Mouse (Mus musculus): Measurements from ENCODE around the gene Olr1.

Olr1 gene

DNA sequence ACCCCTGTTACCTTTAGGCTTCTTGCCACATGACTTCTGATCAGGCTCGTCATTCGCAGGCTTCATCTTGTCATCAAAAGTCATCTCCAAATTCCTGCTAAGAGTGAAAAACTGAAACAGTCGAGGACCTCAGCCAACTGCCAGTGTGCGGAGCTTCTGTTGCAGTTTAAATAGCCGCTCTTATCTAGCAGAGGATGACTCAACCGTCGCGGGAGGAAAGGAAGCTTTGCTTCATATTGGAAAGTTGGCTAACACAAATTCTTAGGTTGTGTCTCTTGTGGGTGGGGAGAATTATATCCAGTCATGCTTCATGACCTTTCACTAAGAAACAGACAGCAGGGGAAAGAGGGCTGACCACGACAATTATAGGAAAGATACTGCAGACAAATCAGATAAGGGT lies at the start of gene Olr1:
Gene Olr1 (minus strand): TSS at position 142 of the 400 bp plus-strand sequence.
- DNase-seq (ENCODE audit: extremely low spot score), result no peak

DNA sequence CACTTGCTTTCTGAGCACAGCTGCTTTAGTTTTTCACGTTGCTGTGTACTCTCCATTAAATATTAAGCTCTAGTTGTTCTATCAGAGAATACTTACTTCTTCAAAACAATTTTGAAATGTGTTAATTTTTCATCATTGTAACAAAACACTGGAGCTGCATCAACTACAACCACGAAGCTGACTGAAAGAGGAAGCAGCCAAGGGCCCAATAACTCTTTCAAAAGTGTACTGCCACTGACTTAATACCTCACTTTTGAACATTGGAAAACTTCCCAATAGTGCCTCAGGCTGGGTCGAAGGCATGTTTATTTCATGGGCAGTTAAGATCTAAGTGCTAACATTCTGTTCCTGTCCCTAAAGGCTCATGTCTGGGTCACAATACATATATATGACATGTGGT lies 41.0 kb upstream of the Olr1 start:
- DNase-seq (ENCODE audit: extremely low spot score), result no peak

DNA sequence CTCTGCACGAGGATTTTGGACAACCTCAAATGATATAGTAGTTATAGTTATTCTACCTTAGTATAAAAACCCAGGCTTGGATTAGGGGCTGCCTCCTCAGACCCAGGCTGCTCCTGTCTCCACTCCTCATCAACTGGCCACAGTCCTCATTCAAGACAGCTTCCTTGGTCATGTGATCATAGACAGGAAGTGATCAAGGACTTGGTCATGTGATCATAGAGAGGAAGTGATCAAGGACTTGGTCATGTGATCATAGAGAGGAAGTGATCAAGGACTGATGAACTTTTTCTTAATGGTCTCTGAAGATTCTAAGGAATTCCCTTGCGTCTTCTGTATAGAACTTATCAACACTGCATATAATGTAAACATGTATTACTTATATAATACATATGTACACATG lies 40.3 kb upstream of the Olr1 start:
- DNase-seq (ENCODE audit: extremely low spot score), result no peak

DNA sequence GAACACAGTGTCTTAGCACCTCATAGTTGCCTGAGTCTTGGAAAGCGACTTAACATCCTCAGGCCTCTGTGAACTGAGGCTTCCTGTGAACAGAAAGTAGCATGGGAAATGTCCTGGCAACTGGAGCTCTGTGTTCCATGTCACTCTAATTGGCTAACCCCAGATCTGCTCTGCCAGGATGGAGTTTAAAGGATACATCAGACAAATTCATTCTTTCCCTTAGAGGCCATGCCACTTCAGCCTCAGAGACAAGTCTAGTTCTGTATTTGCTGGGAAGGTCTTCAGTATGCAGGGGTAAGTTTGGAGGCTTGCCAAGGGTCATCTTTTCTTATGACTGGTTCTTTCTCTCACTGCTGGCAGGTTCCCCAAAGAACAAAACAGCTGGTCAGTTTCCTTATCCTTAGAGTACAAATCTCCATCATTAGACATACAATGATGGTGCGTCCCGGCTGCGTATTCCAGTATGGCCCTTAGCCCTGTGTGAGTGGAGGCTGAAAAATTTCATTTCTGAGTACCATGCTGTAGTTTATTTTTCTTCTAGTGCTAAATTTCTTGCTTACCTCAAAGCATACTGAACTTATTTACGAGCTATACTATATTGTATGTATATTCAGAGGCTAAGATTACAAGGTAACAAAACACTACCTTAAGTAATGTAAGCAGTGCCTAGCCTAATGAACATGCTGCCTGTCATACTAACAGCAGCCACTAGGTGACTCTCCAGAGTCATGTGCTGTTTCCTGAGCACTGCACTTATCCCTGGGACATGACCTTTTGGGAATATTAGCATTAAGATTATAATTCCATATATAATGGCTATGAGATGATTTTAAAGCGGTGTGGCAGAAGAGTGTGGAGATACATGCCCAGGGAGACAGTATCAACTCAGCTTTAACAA lies 37.0 kb upstream of the Olr1 start:
- DNase-seq (ENCODE audit: extremely low spot score), result peak; percentile 42

DNA sequence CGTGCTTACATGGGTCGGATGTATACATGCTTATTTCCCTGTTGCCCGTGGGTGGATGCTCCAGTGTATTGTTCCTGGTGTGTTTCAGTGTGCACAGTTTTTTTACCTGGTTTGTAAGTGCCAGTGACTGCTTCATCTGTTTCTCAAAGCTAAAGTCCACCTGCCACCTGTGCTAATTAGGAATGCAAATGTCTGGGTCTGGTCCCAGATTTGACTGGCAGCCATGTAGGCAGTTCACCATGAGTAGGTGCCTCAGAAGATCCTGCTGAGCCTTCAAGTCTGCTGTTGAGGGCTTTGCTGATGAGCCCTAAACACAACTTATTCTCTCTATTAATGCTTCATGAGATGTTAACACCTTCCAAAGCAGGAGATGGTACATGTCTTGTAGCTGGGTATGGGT lies 35.6 kb upstream of the Olr1 start:
- DNase-seq (ENCODE audit: extremely low spot score), result no peak

DNA sequence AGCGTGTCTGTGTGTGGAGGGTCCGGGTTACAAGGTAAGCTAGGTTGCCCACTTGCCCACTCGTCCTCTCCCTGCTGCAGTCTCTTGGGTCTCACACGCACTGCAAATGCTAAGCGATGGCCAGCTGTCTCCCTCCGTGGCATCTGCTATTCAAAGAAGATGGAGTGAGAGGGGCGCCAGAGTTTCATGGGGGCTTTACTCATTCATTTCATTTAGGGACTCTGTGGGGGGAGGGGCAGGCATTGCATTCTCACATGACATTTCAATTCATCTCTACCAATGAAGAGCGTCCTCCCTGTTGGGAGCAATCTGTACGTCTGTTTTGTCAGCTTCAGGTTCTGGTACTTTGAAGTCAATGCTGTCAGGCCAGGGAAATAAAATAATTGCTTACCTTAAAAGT lies 35.0 kb upstream of the Olr1 start:
- no peak for DNase-seq (ENCODE audit: extremely low spot score)

DNA sequence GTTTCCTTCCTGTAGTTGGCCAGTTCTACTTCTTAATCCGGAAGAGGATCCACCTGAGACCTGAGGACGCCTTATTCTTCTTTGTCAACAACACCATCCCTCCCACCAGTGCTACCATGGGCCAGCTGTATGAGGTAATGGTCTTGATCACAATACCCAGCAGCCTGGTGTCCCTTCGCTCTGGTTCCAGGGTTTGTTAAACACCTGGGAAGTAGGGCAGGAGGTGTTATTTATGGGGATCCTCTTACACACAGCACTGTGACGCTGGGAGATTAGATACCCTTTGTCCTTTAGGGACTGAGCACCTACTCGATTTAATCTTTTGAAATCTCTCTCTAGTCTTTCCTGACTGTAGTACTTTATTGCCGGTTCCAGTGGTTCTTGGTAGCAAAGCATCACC lies 31.6 kb upstream of the Olr1 start:
- no peak for DNase-seq (ENCODE audit: extremely low spot score)

DNA sequence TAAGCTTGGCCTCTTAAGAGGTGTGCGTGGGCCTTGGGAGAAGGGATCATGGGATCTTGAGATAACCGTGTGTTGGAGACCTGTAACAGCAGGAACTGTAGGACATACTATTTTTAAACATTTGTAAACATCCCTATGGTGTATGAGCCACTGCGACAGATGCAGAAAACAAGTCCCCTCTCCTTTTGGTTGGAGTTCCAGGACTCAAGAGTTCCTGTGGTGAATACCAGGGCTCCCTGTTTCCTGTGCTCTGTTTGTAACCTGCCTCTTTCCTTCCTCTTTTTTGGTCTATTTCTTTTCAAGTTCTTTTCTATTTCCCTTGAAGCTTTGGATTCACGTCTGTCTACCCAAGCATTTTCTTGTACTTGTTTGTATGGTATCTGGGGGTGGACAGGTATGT lies 28.8 kb upstream of the Olr1 start:
- no peak for DNase-seq (ENCODE audit: extremely low spot score)

DNA sequence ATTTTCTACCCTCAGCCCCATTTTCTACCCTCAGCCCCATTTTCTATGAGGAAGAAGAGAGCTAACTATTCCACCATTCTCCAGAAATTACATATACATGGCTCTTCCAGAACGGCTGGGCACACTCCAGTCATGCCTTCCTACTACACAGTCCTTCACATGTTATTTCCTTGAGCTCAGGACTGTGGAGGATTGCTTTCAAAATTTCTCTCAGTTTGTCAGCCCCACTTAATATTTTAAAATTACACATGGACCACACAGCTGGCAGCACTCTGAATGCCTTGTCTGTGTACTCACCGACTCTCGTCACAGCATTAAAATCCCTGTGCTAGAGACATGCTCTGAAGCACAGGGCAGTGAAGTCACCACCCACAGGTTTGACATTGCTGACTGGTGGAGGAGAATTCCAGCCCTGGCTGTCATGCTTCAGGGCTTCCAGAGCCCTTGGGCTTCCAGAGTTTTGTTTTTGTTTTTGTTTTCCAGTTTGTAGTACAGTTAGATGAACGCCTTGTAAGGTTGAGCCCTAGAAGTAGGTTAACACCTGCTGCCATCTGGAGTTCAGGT lies 27.7 kb upstream of the Olr1 start:
- DNase-seq (ENCODE audit: extremely low spot score), result no peak

DNA sequence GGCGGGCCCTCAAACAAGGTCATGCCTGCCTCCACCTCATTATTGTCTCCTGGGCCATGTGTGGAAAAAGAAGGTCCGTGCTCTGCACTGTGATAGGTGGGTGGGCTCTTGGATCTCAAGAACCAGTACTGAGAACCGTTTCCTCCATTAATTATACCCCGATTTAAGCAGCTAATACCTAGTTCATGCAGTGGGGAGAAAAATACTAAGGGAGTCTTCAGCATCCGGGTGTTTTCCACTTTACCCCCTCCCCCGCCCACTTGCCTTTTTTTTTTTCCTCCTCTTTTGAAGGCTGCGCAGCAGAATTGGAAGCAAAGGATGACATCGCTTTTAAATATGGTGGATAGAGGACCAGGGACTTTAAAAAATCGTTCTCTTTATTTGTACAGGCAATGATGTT lies 27.1 kb upstream of the Olr1 start:
- no peak for DNase-seq (ENCODE audit: extremely low spot score)

DNA sequence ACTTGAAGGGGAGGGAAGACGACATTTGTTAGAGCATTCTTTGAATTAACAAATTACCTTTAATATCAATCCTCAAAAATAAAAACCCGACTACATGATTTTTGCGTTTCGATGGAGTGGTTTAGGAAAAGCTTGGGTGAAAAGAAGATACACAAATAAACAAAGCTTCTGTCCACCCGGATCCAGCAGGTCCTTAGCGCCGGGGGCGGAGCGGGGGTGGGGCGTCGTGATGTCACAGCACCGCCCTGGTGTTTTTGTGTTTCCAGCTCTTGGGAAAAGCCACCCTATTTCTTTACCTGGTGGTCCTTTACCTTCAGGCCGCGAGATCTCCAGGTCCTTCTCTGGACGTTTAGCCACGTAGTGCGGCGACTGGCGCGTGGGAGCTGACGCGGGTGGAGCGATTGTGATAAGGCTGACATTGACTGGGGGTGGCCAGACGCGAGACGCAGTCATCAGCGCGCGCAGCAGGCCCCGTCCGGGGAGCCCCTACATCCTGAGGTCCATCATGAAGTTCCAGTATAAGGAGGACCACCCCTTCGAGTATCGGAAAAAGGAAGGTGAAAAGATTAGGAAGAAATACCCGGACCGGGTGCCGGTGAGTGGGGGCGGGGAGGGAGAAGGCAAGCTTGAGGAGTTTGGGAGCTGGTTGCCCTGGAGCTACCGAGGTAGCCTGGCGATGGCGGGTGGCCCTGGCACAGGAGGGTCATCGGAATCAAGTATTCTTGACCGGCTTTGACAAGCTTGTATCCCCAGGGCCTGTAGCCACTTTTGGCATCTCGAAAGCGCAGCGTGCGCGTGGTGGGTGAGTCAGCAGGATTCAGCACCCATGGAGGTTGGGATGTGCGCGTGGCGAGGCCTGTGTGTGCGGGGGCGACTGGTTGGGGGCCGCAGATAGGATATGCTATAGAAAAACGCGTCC lies 26.2 kb upstream of the Olr1 start, which contains the start of gene Gabarapl1:
Gene Gabarapl1 (plus strand): TSS at position 219 of the 919 bp plus-strand sequence.
- DNase-seq (ENCODE audit: extremely low spot score), result peak; percentile 83

DNA sequence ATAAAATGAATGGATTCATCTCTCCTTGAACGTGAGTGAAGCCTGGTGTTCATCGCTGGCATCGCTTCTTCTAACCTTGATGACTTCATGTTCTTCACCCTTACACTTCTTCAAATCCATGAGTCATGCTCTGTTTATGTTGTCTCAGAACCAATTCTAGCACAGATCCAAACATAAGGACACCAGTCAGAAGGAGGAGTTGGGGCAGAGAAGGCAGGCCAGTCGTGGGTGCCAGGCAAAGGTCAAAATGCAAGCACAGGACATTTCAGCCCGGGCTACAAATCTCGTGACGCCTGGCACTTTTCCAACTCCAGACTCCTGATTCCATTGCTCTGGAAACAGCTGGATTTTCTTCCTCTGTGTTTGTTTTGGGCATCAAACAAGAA lies 25.6 kb upstream of the Olr1 start:
- DNase-seq (ENCODE audit: extremely low spot score), result no peak

DNA sequence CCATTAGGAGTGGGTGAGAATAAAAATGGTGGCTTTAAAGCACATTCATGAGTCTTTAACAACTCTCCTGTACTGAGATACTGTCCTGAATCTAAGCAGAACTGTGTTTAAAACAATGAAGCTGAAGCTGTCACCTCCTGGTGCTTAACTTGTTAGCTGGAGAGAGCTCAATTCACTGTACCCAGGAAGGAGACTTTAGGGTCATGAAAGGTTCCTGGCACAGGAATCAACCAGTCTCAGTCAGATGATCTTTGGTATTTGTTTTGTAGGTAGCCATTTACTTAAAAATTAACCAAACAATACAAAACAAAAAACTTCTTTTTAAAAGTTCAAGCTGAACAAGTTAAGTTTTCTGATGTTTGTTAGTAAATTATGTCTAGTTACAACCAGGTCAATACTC lies 23.3 kb upstream of the Olr1 start:
- DNase-seq (ENCODE audit: extremely low spot score), result no peak

DNA sequence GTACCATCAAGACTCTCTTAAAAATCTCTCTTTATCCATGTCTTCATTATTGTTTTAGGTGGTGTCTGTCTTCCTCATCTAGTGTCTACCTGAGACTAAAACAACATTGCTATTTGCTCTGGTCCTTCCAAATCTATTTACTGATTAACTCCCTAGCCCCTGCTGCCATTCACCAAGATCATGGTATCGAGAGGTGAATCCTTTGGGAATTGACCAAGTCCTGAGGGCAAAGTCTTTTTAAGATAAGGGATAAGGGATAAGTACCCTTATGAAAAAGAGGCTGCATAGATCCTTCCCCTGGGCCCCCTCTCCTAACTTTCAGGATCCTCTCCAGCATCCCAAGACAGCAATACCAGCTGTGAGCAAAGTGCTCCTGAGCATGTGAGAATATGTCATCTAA lies 22.6 kb upstream of the Olr1 start:
- DNase-seq (ENCODE audit: extremely low spot score), result no peak

DNA sequence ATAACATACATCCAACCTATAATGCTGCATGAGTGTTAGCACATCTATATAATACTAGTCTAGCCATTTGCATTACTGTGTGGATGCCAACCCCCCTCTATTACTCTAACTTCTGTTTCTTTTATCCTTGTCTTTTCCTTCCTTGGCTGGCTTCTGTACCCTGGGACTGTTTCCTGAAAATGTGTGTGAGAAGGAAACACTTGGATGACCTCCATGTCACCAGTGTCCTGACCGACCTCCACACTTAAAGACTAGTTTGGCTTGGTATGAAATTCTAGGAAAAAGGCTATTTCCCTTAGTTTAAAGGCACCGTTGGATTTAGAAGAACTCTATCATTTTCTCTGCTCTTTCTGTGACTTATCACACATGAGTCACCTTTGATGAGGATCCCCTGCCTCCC lies 20.5 kb upstream of the Olr1 start:
- no peak for DNase-seq (ENCODE audit: extremely low spot score)

DNA sequence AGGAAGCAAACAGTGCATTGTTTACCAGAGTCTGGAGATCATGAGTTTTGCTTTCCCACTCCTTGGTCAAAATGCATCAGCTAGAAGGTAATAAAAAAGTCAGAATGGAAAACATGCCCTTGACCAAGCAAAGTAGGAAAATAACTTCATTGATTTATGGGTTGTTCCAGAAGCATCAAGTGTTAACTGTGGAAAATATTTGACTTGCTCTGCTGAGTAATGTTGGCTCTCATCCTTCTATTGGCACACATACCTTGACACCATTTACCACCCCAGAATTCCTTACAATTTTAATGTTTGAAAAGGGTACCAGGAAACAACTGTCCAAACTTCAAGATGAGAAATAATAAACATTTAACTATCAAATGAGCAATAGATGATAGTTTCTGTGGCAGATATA lies 19.1 kb upstream of the Olr1 start:
- DNase-seq (ENCODE audit: extremely low spot score), result no peak

DNA sequence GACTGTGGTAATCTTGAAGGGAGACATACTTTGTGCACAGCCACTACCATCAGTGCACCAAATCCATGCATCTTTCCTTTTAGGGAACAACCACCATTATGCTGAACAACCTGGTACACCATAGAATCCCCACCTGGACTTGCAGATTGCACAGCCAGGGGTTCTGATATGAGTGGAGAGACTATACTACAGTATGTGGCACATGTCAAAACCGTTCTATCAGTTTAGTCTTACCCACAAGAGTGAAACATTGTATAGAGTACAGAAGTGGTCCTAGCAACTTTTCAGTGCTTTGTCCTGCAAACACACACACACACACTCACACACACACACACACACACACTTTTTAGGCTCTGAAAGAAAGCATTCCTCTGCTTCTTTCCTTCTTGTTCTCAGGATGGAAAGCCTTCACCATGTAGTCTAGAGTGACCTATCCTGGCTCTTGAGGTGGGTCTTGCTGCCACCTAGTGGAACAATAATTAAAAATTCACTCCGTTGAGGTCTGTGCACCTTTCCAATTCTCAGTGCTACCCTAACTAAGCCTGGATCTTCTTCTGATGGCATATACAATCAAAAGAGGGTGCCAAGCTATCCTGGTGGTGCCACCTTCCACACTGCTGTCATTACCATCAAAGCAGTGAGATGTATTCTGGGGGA lies 10.9 kb upstream of the Olr1 start:
- DNase-seq (ENCODE audit: extremely low spot score), result peak; percentile 20

DNA sequence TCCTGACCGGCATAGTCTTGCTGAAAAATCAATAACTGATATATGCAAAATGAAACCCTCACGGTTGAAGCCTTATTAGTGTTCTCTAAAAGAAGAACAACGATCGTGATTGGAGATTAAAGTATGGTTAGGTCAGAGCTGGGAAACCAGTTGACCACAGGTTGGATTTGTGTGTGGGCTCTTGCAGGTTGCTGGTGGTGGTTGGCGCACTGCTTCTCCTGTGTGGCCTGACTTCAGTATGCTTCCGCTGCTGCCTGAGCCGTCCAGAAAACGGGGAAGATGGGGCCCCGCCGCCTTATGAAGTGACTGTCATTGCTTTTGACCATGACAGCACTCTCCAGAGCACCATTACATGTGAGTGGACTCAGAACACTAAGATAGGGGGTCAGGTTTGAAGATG lies 9.4 kb upstream of the Olr1 start:
- no peak for DNase-seq (ENCODE audit: extremely low spot score)

DNA sequence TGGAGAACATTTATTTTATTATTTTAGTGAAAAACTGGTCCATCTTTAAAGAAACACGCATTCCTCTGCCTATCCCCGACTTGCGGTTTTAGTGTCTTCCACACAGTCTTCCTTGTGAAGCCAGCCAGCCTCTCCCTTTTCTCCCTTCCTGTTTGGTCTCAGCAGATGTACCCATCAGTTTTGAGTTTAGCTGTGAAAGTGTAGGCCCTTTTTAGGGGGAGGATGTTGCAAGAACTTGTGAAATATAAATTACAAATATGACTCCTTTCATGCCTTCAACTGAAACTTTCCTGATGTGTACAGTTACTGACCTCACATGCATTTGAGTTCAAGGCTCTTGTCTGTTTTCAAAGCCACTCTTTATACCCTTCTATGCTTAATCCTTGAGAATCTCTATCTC lies 8.1 kb upstream of the Olr1 start:
- DNase-seq (ENCODE audit: extremely low spot score), result no peak

DNA sequence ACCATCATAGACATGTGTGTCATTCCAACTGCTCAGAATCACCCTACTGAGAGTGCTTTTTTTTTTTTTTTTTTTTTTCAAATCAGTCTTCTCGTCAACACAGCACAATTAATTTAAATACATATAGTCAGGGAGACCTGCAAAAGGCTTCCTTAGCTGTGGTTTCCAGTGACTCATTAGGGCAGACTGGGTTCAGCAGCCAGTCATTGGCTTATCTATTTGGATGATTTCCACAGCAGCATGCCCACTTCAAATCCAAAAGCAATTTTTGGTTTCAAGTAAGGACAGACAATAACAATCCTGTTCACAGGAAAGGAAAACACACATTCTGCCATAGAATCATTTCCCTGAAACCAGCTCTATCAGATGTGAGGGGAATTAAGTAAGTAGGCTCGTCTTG lies 7.4 kb upstream of the Olr1 start:
- DNase-seq (ENCODE audit: extremely low spot score), result no peak

DNA sequence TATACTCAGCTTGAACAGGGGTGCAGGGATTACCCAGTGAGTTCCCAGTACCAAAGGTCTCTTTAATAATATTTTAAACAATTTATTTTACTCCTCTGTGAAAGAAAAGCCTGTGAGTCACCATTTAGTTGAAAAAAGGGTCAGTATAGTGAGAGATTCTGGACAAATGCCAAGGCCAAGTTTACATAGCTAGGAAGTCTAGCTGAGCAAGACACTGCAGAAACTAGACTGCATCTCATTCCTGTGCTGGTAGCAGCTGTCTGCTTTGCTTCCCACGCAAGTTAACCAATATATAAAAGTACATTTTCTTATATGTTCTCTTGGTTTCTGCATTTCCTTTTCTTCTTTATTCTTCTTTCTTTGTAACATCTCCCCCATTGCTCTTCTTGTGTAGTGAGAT lies 6.4 kb upstream of the Olr1 start:
- no peak for DNase-seq (ENCODE audit: extremely low spot score)

DNA sequence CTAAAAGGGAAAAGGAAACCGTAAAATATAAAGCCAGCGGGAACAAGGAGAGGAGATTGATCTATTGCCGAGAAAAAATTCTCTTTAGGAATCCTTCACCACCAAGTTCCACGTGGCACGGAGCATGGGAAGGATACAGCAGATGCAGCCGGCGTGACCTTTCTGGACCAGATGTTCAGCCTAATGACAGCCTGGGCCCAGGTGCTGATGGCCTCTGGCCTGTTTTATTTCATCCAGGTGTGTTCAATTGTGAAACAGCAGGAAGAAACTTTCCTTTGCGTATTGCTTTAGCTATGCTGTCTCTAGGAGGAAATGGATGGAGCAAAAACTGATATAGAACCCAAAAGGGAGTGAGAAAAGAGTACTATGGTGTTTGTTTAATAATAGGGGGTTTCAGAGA lies 5.9 kb upstream of the Olr1 start:
- DNase-seq (ENCODE audit: extremely low spot score), result no peak

All from embryo, embryonic 9.5 days (tissue).